Mouse (Mus musculus): Measurements from ENCODE around the gene Ptprt.

Gene Ptprt

GRCm38 (mm10) chr2:161527192-161527591, 1133.8 kb downstream of the Ptprt start:
- DNase-seq (ENCODE audit: low spot score): no peak

- no peak for DNase-seq (ENCODE audit: low spot score)
Observed at GRCm38 (mm10) chr2:161519671-161520070, 1141.3 kb downstream of the Ptprt start.

- no peak for DNase-seq (ENCODE audit: low spot score)
Observed at GRCm38 (mm10) chr2:161516921-161517320, 1144.0 kb downstream of the Ptprt start.

GRCm38 (mm10) chr2:161513256-161513655, 1147.7 kb downstream of the Ptprt start:
- no peak for DNase-seq (ENCODE audit: low spot score)

- peak; percentile 23 for DNase-seq (ENCODE audit: low spot score)
Observed at GRCm38 (mm10) chr2:161511880-161512570, 1148.9 kb downstream of the Ptprt start.

- no peak for DNase-seq (ENCODE audit: low spot score)
Observed at GRCm38 (mm10) chr2:161511101-161511759, 1149.7 kb downstream of the Ptprt start.

GRCm38 (mm10) chr2:161499097-161499899, 1161.6 kb downstream of the Ptprt start:
- DNase-seq (ENCODE audit: low spot score): peak; percentile 48

- DNase-seq (ENCODE audit: low spot score): peak; percentile 34
Observed at GRCm38 (mm10) chr2:161498449-161499096, 1162.4 kb downstream of the Ptprt start.

- DNase-seq (ENCODE audit: low spot score): no peak
Observed at GRCm38 (mm10) chr2:161481741-161482140, 1179.2 kb downstream of the Ptprt start.

GRCm38 (mm10) chr2:161480445-161480844, 1180.5 kb downstream of the Ptprt start:
- DNase-seq (ENCODE audit: low spot score): no peak

Measured in embryo, embryonic 10 days (tissue).